In the genomic region with DNA sequence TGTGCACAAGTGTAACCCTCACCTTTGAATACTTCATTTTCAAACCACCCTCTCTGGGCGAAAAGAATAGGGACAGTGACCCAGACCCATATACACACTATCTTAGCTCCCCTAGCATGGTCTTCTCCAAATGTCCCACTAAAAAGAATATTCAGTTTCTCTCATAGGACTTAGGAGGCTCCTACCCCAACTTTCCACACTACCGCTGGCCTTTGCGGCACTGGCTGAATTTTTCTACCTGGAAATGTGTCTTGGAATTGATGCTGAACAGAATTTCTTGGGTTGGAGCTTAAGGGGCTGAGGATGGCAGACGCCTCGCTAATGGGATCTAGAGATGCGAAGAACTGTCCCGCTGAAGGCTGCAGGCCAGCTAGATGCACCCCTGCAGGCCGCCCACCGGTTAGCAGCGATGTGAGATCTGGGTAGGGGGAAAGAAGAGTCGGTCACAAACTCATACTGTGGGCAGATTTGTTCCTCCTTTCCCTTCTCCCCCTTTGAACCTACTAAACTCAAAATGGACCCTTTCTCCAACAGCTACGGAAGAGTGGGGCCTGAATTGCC, we compare ENCODE assay signal across 10 mouse cellular contexts. TPM values are rescaled to one million over a fixed set of nuclear protein-coding genes. Genes with fewer than 3 reads are reported as not detected.
DNase-seq lines count a peak whose midpoint lies in the region; ATAC-seq and TF ChIP-seq lines count a peak whose summit lies in the region.
"Had no signal": no experiment of that assay in that cellular context is flagged by ENCODE, and none has a peak within 500 bp of the region (broad histone marks: within the 10 kb centered on the region; RNA-seq: fewer than 3 reads in every experiment).

No protein-coding gene starts in this region.

- no peak for TF ChIP-seq CTCF in stomach, postnatal 0 days (IDR thresholded peaks at IDR 0.05; ENCODE audit: low read depth)

- H3K9ac ChIP-seq in heart, embryonic 12.5 days: no peak overlapping the region
- H3K9ac ChIP-seq in limb, embryonic 13.5 days: peak overlapping the region; percentile 83
- no peak overlapping the region for H3K9ac ChIP-seq in stomach, postnatal 0 days (ENCODE audit: low read length)

- peak overlapping the region; percentile 91 for H3K4me2 ChIP-seq in heart, embryonic 12.5 days
- peak overlapping the region; percentile 85 for H3K4me2 ChIP-seq in limb, embryonic 13.5 days (replicated peaks)
- H3K4me2 ChIP-seq in stomach, postnatal 0 days (replicated peaks; ENCODE audit: low read depth): no peak overlapping the region; the same call in none of the 2 replicates

- H3K36me3 ChIP-seq in heart, embryonic 12.5 days: no peaks in the 10 kb centered on the region
- H3K36me3 ChIP-seq in limb, embryonic 13.5 days: no peaks in the 10 kb centered on the region
- H3K36me3 ChIP-seq in stomach, postnatal 0 days (ENCODE audit: control insufficient read depth, insufficient read depth, low read length): no peaks in the 10 kb centered on the region

- peak overlapping the region; percentile 61 for H3K4me3 ChIP-seq in heart, embryonic 12.5 days
- peak overlapping the region; percentile 59 for H3K4me3 ChIP-seq in limb, embryonic 13.5 days
- peak overlapping the region; percentile 61 for H3K4me3 ChIP-seq in stomach, postnatal 0 days (ENCODE audit: low read depth, low read length)

- H3K27me3 ChIP-seq in heart, embryonic 12.5 days (replicated peaks): peaks cover 72% of the 10 kb centered on the region
- peaks cover 89% of the 10 kb centered on the region for H3K27me3 ChIP-seq in limb, embryonic 13.5 days
- H3K27me3 ChIP-seq in stomach, postnatal 0 days (ENCODE audit: control insufficient read depth, insufficient read depth, low read length): peaks cover 37% of the 10 kb centered on the region

- no peak for ATAC-seq in heart, embryonic 12.5 days (ENCODE audit: insufficient number of reproducible peaks, low FRiP score)
- no peak for ATAC-seq in limb, embryonic 13.5 days (ENCODE audit: low FRiP score, low read depth)
- no peak for ATAC-seq in stomach, postnatal 0 days (ENCODE audit: low FRiP score, low TSS enrichment)
- ATAC-seq in frontal cortex, adult (ENCODE audit: low TSS enrichment): no peak

- DNase-seq in heart, postnatal 14 days: no peak
- DNase-seq in retina, embryonic 14.5 days (ENCODE audit: low spot score): peak; percentile 30
- DNase-seq in retina, postnatal 1 day: no peak
- DNase-seq in stomach, postnatal 0 days (ENCODE audit: low spot score): no peak
- DNase-seq in layer of hippocampus, postnatal 25 days (ENCODE audit: extremely low spot score in 1 of 2, low spot score in 1 of 2): no peak
- DNase-seq: adrenal gland, adult 8-10 months; thymus, adult 2 months had no signal

- H3K27ac ChIP-seq in heart, embryonic 12.5 days (ENCODE audit: poor library complexity, severe bottlenecking): no peak overlapping the region
- H3K27ac ChIP-seq in limb, embryonic 13.5 days: peak overlapping the region; percentile 39; the same call in 1 of the 2 replicates
- H3K27ac ChIP-seq in stomach, postnatal 0 days (replicated peaks): no peak overlapping the region; the same call in 1 of the 2 replicates

- intact Hi-C loops in heart, postnatal 14 days (cut with DNase I): no loop called here

- H3K4me1 ChIP-seq in heart, embryonic 12.5 days (replicated peaks): peaks cover 34% of the 10 kb centered on the region
- peaks cover 63% of the 10 kb centered on the region for H3K4me1 ChIP-seq in limb, embryonic 13.5 days
- no peaks in the 10 kb centered on the region; the same call in 1 of the 2 replicates for H3K4me1 ChIP-seq in stomach, postnatal 0 days (replicated peaks; ENCODE audit: control insufficient read depth, insufficient read depth)

- 11% methylated on average over 12 of the region's 12 CpGs for WGBS in heart, embryonic 12.5 days
- 5% methylated on average over 12 of the region's 12 CpGs for WGBS in limb, embryonic 13.5 days
- WGBS in stomach, postnatal 0 days: 19% methylated on average over 12 of the region's 12 CpGs

- TF ChIP-seq EP300 in stomach, postnatal 0 days (optimal IDR thresholded peaks at IDR 0.05): no peak

- H3K9me3 ChIP-seq in heart, embryonic 12.5 days (replicated peaks): no peaks in the 10 kb centered on the region
- no peaks in the 10 kb centered on the region for H3K9me3 ChIP-seq in limb, embryonic 13.5 days
- no peaks in the 10 kb centered on the region for H3K9me3 ChIP-seq in stomach, postnatal 0 days (ENCODE audit: control insufficient read depth, low read length)

RNA-seq across cellular contexts. Expression of gene Hlx, which starts 1.9 kb away (rescaled TPM):
- polyA plus RNA-seq in heart, embryonic 12.5 days (2016; fragmentation: Nextera tagmentation; extraction: Ambion mirVana): 8.7 and 8.8 TPM in 2 replicates
- total RNA-seq in heart, postnatal 14 days (2021): 10 to 100 TPM; 17.7 to 23.1 TPM
- 26.2 and 30.3 TPM in 2 replicates for polyA plus RNA-seq in limb, embryonic 13.5 days (2015; fragmentation: Nextera tagmentation; extraction: Ambion mirVana)
- polyA plus RNA-seq in stomach, postnatal 0 days (2015; fragmentation: Nextera tagmentation; extraction: Ambion mirVana): 5.4 and 6.9 TPM in 2 replicates
- 1 to 10 TPM; 1.5 TPM for total RNA-seq in layer of hippocampus, postnatal 25 days (2021)
